Mouse (Mus musculus): ENCODE measurements around the gene March10.

The March10 gene

DNA sequence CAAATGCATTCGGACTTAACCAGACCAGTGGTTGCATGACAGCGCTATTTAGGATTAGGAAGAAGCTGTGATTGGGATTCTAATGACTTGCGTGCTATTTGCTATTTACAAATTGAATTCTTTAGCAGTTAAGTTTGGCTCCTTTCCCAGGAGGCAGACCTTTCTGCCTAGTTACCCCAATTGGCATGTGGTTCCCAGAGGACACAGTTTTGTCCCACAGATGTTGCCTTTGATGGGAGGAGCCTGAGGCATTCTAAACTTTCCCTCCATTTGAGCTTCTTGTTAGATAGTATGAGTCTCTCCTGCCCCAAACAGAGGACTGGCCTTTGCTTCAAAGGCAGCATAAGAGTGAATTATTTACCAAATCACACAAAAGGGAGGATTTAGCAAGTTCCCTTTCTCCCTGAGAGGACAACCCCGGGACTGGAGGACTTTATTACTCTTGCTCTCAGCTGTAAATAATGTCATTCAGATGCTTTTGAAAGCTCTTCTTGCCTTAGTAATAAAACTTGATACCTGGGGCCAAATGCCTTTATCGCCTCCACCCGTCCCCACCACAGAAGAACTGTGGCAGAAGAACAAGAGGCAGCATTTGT lies 48.6 kb downstream of the March10 start:
- no peak for DNase-seq (ENCODE audit: low spot score)

DNA sequence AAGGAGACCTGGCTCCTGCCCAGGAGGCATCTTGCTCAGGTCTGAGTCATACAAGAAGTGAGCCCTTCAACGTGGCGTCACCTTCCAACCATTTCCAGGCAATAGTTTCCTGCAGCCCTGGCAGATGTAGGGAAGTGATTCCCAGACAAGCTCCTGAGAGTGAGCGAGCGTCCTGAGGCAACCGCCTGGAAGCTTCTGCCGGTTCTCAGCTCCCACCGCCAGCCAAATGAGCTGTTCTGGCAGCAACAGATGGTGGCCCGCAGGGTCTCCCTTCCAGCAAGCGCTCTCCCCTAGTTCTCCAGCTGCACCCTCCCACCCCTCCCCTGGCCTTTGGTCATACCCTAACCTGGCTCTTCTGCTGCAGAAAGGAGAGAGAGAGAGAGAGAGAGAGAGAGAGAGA lies 54.2 kb downstream of the March10 start:
- no peak for DNase-seq (ENCODE audit: low spot score)

DNA sequence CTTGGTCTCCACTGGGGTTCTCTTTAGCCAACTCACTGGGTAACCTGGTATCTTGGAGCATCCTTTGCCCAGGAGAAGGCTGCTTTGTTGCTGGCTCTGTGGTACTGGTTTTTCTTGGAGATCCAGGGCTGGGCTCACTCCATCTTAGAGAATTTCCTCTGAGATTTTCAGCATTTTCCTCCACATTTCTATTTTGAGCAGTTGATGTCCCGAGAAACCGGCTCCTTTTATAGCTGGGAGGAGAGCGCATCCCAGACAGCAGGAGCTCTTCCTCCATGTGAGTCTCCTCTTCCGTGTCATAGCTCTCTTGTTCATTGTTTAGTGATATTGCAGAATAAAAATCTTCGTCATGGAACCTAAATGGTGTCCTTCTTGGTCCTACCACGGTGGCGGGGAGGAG lies 66.2 kb downstream of the March10 start:
- no peak for DNase-seq (ENCODE audit: low spot score)

DNA sequence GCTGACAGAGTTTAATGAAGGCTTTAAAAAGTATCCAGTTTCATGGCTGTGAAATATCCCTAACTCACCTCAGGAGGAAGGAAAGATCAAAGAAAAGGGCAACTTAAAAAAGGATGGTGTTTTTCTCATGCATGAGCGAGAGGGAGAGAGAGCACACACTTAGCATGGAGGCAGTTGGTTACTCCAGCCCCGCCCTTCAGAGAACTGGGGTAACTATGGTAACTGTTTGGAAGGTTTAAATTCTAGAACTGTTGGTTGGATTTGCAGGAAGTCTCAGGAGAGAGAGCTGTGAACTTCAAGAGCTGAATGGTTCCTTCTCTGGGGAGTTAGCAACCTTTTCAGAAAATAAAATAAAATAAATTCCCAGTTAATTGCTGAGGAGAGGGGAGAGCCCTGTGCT lies 67.9 kb downstream of the March10 start:
- DNase-seq (ENCODE audit: low spot score), result no peak

DNA sequence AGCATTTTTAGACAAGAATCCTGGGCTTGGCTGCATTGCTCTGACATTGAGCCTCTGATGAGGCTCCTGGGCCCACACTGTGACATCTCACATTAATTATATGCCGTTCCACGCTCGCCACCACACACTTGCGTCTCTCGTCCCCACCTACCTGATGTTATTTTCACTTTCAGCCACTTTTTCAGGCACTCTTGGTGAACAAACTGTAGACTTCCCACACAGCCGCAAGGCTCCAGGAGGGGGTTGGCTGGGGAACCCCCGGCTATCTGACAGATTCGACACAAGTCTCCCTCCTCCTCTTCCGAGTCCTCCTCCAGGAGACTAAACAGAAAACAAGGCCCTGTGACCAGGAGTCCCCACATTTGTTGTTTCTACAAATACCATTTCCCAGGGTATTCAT lies 71.3 kb downstream of the March10 start:
- DNase-seq (ENCODE audit: low spot score), result no peak

DNA sequence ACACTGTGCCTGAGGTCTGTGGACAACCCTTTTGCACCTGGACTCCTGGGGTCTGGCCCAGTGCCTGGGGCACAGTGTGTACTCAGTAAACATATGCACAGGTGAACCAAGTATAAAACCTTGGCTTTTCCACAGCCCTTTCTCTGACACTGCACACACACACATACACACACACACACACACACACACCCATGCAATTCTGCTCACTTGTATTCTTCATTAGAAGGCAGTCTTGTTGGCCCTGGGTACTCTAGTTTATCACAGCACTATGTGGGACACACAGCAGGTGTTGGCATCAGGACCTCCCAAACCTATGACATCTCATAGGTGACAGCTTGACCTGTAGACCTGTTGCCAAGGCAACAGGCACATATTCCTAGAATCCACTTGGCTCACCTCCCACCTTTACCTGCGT lies 80.7 kb downstream of the March10 start:
- DNase-seq (ENCODE audit: low spot score), result no peak

DNA sequence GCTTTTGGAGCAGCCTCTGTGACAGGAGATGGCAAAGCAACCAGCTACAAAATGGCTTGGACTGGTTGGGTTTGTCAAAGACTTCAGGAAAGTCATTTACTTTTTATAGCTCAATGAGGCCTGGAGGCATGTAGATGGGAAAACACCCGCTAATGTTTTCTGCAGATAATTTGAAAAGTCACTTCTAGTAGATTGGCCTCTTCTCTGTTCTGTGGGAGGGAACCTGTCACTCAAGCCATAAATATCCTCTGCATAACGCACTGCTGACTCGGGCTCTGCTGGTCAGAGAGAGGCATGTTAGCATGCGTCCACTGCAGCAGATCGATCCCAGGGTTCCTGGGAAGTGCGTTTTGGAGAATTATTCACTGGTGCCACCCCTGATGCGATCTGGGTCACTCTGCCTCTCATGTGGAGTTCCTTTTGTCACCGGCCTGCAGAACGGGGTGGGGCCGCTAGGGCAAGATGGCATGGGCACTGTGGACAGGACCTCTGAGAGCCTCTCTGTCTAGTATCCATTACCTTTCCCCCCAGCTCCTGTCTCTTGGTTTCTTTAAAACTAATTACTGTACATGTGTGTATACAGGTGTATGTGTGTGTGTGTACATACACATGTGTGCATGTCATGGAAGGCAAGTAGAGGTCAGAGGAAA lies 81.9 kb downstream of the March10 start:
- no peak for DNase-seq (ENCODE audit: low spot score)

DNA sequence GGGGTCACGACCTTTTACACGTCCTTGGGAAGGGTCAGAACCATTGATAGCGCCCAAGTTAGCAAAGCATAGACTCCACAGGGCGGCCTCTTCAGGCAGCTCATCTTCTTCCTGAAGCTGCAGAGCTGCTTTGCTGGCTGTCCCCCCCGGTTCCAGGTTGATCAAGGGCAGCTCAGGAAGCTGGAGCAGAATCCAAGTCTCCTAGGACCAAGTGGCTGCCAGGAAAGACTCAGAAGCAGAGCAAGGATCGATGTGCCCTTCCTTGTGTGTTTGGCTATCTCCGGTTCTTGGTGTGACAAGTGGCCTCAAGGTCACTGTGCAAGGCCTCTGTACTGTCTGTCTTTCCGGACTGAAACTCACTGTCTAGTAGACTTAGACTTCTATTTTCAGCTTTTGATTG lies 82.7 kb downstream of the March10 start:
- DNase-seq (ENCODE audit: low spot score), result no peak

DNA sequence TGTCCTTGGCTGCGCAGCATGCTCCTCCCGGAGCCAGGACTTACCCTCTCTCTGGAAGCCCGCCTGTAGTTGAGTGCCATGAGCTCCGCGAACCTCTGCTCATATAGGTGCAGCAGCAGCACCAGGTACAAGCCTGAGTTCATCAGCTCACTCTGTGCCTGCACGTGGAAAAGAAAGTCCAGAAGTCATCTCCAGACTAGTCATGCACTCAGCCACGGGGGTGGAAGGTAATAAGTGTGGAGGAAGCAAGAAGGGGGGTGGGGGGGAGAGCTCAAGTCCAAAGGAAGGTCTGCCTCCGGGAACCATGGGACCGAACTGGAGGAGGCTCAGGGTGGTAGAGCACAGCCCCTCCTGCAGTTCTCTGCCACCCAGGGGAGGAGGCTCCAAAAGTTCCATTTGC lies 84.7 kb downstream of the March10 start:
- no peak for DNase-seq (ENCODE audit: low spot score)

DNA sequence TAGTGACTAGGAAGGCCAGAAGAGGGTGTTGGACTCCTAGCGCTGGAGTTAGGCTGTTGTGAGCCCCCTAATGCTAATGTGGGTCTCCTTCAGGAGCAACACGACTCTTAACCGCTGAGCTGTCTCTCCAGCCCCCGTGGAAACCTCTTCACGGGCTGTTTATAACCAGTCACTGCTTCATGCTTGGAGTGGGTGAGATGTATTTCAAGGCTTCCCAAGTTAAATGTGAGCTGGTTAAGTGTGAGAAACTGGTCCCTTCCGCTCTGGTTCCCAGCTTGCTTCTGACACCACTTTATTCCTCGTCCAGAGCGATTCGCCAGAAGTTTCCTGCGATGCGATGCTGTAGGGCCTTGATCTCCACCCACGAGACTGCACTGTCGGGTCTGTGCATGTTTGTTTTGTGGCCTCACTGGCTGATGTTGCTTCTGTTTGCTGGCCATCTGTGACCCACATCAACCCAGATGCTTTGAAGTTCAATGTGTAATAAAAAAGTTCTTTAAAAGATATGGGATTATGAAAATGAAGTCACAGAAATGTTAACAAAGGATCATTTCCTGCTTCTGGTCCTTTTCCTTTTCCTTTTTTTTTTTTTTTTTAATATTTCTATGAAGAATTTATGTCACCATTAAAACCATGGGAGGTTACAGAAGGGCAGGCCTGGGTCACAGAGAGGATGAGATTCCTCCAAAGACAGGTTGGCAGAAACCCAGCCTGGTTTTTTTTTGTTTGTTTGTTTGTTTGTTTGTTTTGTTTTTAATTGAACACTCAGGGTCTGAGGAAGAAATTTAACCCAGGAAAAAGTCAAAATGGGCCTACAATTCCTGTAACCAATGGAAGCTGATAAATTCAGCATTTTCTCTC lies 86.8 kb downstream of the March10 start:
- no peak for DNase-seq (ENCODE audit: low spot score)

DNA sequence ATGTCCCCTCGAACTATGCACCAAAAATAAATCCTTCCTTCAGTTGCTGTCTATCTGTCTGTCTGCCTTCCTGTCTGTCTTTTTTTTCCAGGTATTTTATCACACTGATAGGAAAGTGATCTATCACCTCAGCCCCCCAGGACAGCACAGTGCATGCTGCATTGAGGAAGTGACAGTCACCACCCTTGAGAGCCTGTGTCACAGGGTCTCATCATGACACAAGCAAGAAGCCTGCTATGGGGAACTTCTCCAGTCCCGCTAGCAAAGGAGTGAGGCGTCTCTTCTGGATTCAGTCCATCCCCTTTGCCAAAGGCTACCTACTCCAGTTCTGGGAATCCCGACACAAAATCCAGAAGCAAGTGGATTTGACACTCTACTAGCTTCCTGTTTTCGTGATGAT lies 87.7 kb downstream of the March10 start:
- no peak for DNase-seq (ENCODE audit: low spot score)

DNA sequence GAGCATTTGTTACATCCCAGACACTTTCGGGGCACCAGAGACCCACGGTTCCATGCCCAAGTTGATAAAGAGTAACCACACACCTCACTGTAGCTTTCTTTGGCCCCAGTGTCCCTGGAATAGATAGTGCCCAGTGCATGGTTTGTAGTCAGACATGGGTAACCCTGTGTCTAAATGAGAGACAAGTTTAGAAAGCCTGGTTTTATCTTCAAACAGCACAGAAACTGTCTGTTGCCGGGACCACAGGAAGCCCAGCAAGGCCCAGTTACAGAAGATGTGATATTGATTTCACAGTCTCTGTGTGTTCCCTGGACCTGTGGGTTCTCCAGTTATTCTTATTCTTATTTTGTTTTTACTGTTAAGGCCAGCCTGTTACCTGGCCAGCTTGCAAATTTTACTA lies 89.4 kb downstream of the March10 start:
- DNase-seq (ENCODE audit: low spot score), result no peak

DNA sequence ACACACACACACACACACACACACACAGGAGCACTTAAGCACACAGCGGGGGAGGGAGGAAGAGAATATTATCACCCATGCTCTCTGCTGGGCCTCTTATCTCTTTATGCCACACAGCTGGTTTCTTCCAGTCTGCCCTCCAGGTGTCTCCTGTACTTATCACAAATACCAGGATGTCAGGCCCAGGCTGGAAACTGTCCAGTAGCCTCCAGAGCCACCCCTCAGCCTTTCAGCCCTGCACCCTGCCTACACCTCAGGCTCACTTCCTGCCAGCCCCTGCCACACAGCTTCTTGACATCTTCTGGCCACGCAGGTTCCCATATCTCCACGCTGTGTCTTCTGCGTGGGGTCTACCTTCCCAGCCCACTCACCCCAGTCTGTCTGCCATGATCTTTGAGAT lies 90.5 kb downstream of the March10 start:
- peak; percentile 13 for DNase-seq (ENCODE audit: low spot score)

DNA sequence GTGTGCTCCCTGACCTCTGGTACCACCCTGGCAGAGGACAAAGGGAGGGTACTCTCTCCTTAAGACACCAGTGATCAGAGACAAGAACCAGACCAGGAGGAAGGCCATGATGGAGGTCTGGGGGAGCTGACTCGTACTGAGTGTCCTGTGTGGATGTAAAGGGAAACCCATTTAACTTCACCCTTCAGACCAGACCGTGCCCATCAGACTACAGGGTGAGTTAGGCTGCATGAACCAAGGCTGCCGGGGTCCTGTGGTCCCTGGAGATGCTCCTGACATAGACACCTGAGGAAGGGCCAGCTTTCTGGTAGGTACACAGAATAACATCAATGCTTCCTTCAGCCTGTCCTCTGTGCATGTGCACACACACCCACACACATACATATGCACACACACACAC lies 90.9 kb downstream of the March10 start:
- no peak for DNase-seq (ENCODE audit: low spot score)

DNA sequence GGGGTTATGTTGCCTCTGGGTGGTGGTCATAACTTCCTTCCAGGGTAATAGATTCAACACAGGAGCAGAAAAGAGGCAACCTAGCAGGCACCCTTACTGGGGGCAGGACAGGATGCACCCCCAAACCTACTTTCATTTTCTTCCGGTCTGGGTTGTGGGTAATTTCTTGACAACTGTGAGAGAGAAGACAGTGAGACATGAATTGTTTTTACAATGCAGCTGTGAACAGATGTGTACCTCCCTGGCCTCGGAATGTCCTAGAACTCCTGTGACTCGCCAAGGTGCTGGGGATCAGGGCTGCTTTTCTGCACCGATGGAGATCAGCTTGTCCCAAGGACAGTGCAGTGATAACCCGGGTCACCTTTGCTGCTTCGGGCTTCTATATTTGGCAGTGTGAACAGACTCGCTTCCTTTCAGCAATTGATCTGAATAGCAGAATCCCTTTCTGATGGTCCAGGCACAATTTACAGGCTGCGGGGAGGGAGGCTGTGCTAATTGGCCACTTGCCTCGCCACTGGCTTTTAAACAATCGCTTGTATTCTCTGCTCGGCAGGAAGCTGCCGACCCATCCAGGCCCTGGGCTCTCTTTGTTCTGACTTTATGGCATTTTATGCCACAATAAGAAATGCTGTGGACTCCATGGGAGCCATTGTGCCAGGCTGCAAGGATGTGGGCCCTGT lies 92.0 kb downstream of the March10 start:
- DNase-seq (ENCODE audit: low spot score), result peak; percentile 50

DNA sequence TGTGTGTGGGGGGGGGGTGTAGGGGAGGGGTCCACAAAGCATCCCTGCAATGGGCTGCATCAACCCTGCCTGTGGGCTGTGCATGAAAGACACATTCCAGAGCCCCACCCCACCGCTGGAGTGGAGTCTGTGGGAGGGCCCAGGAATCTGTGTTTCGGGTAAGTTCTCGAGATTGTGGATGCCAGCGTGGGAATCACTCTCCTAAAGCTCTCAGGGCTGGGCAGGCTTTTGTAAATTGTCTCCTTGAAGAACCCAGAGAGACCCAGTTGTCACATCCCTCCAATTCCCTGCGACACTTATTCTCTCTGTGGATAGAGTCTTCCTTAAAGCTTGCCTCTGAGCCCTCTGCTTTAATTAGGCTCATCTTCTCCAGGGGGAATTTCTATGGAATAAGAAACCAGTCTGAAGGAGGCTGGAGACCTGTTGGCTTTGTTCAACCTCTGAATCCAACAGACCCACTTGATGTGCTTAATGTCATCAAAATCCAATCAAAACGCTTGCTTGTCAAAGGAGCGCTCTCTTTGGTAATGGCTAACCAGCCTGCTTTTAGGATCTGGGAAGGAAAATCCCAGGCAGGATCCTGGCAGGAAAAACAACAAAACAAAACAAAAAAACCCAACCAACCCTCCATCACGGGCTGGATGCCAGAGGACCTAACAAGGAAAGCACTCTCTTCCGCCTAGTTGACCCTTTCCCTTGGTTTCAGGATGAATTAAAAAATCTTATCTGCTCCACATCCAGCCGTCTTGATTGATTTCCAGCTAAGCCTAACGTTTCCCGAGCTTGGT lies 92.7 kb downstream of the March10 start:
- no peak for DNase-seq (ENCODE audit: low spot score)

DNA sequence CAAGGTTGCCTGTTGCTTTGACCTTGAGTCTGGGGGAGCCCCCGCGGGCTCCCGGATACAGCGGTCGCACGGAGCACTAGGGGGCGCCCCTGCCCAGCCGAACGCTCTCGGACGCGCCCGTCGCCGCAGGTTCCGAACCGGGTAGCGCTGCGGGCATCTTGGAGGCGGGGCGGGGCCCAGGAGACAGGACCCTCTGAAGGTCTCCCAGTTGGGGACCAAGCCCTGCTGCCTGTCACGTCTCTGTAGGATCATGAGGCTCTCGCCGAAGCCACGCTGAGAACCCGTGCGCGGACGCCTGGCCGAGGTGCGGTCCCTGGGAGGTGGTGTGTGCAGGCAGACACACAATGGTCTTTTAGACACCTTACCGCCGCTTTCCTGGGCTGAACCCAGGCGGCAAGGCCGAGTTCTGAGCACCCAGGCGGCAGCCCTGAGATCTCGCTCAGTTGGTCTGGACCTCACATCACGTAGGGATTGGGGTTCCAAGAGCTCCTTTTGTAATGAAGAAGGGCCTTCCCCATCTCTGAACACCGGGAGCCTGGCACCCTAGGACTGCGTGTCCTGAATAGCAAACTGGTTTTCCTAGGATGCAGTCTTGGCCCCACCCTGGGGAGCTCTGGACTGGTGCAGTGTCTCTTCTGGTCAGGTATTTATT lies 93.5 kb downstream of the March10 start:
- DNase-seq (ENCODE audit: low spot score), result peak; percentile 82

DNA sequence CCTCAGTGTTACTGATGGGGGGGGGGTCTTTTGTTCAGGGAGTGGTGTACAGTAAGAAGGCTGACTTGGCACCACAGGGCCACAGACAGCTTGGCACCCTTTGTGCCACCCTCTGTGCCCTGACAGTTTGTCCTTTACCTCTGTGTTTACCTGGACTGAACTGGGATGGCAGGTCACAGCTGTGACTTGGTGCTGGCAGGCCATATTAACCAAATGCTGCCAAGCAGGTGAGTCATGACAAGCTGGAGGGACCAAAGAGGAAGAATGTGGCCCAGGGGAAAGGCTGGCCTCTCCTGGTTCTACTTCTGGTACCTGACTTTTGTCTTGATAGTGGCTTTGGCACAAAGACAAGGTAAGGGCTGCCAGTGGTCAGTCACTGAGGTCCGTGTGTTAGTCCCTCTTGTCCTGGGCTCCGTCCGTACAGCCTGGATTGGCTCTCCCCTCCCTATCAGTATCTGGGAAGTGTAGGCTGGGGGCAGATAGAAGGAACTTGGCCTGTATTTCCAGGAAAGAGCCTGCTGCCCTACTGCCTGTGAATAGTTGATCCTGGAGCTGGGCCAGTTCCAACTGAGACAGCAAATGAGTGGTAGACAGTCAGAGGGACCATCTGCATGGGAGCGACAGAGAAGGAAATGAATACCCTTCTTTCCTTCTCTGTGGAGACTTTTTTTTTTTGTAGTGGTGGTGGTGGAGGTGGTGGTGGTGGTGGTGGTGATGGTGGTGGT lies 94.3 kb downstream of the March10 start:
- no peak for DNase-seq (ENCODE audit: low spot score)

DNA sequence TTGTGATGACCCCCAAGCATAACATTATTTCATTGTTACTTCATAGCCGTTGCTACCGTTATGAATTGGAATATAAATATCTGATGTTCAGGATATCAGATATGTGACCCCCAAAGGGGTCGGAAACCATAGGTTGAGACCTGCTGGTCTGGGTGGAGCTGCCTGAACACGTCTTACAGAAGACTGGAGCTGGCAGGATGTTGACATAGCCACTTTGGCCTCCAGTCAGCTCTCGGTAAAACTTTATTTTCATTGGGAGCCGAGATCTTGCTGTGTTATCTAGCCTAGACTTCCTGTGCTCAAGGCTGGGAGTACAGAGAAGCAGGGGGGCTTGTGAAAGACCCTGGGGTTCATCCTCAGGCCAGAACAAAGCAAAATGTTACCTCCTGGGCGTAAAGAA lies 100.2 kb downstream of the March10 start:
- DNase-seq (ENCODE audit: low spot score), result no peak

DNA sequence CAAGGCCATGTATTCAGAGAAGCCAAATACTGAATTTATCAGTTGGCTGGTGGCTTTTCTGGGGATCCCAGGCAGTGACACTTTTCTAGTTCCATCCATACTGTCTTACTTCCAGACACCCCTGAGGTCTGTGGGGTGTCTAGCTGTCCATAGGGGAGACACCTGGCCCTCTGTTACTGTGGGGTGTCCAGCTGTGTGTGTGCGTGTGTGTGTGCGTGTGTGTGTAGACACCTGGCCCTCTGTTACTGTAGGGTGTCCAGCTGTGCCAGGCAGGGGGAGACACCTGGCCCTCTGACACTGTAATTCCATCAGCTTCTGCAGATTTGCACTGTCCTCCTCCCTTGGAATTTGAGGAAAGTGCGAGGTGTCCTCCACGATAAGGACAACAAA lies 102.6 kb downstream of the March10 start:
- no peak for DNase-seq (ENCODE audit: low spot score)
